Mouse (Mus musculus) erythroblast, embryonic 14.5 days (primary cell): ENCODE measurements around the gene Dnah14.

Source experiments
- GATA1 ChIP-seq: IDR thresholded peaks from 2 replicates; pipeline ENCODE4 v1.6.1; 2012; ENCODE audit warnings: low read length, inconsistent platforms, mixed read lengths
- TAL1 ChIP-seq: IDR thresholded peaks from 3 replicates; pipeline ENCODE4 v1.6.1; 2012; ENCODE audit warnings: low read length, inconsistent platforms, mixed read lengths

GRCm38 (mm10) chr1:181631371-181631770 lies 55.0 kb downstream of the Dnah14 start:
- TF ChIP-seq GATA1 (no peak), TAL1 (no peak)
